In genomic region chr13:75867876-75868275, GRCm38 (mm10) we compare ENCODE assay signal across 11 mouse cellular contexts.
"Had no signal": no experiment of that assay in that cellular context is flagged by ENCODE, and none has a peak within 500 bp of the region (broad histone marks: within the 10 kb centered on the region; RNA-seq: fewer than 3 reads in every experiment).

No protein-coding gene starts in this region.

- DNase-seq: kidney, adult 18-20 months; kidney, adult 9 months; kidney, postnatal 14 days; kidney, postnatal 4 days; layer of hippocampus, postnatal 36 days; liver, postnatal 0 days; lung, embryonic 14.5 days; right cerebral cortex, postnatal 4 days; thymus, adult 2 months; thymus, postnatal 14 days; thymus, postnatal 4 days had no signal
